Mouse (Mus musculus): ENCODE data around the gene Slc2a1.

Slc2a1 gene

DNA sequence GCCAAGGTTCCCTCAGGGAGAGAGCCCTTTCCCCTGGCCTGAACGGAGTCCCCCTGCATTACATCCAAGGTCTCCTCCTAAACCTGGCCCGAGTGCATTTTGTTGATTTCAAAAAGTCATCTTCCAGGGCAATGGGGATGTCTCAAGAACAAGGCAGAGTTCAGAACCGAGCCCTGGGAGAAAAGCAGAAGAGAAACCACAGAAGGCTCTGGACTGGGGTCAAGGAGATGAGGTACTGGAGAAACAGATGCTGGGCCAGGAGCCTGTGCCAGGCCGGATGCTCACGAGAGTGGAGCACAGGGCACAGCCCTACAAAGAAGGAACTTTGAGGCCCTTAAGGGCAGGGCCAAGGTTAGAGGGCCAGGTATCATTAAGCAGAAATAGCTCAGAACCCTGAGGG, 69.2 kb downstream of the Slc2a1 start:
- 85% methylated on average over 5 of the region's 5 CpGs for WGBS

DNA sequence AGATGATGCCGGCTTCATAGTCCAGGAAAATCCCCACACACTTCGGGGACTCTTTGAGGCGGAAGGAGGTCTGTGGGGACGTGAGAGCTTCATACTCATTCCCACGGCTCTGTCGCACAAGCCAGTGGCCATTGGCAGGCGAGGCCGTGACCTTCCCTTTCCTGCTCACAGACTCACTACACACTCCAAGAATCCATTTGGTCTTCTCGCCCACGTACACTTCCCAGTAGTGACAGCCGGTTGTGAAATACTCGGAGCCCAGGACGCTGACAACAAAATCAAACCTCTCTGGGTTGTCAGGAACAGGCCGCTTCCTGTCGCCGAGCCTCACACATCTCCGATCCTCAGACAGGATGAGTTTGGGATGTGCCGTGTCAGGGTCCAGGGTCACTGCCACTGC, 69.8 kb downstream of the Slc2a1 start:
- WGBS = 72% methylated on average over 18 of the region's 18 CpGs

DNA sequence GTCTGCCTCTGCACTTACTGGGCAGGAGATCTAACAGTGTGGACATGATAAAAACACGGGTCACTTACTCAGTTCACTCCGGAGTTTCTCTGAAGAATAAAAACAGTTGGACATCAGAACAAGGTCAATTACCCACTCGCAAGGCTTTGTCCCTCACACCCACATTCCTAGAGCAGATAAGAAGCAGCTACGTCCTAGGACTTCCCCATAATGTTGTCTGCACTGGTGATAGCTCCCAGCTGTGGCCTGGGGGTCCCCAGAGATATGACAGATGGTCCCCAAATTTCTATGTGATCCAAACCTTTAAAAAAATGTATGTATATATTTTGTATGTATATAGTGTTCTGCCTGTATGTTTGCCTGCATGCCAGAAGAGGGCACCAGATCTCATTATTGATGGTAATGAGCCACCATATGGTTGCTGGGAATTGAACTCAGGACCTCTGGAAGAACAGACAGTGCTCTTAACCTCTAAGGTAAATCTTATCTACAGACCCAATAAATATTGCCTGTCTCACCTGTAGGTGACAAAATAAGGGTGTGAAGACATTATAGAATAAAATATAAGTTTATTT, 71.7 kb downstream of the Slc2a1 start:
- WGBS = 70% methylated on average over 4 of the region's 4 CpGs

DNA sequence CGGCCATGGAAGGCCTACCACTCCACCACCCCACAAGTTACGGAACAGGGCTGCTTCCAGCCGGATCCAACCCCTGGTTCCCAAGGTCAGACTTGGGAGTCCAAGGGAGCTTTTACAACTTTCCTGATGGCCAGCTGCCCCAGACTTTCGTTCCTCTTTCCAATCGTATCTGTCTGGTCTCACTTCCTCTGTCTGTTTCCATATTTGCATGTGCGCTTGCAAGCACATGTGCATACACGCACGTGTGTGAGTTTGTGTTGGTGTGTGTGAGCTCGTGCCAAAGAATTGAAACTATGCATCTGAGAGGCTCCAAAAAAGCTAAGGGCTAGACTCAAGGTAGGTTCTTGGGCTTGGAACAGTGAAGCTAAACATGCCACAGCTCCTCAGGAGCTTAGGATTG, 72.9 kb downstream of the Slc2a1 start:
- WGBS = 80% methylated on average over 9 of the region's 9 CpGs

DNA sequence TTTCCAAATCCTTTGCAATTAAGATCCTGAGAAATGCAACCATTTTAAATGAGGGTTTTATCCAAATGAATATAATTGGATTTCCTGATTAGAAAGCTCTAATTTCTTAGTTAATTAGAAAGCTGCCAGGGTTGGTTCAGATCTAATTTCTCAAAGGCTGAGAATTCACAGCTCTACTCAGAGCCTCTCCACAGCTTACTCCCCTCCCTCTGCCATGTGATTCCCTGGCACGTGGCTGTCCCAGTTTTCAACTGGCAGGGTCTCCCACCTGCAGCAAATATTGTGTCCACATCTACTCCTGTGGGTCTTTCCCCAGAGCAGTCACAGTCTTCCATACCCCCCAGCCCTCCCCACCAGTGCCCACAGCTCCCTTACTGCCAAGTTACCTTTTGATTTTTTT, 75.0 kb downstream of the Slc2a1 start:
- 21% methylated on average over 1 of the region's 1 CpGs for WGBS

DNA sequence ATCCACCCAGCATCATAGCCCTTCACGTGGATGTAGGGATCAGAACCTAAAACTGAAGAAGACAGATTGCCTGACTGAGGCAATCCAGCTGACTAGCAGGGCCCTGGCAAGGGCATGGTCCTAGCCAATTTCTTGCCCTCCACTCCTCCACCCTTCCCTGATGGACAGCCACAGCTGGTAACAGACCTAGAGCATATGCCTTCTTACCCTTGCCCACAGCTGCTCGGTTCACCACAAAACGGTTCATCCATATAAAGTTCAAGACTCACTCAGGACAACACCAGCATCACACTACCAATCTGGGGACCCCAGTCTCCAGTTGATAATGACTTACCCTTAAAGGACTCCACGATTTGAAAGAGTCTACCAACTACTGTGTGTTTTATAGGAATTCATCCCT, 77.3 kb downstream of the Slc2a1 start:
- WGBS = 82% methylated on average over 4 of the region's 4 CpGs
